ENCODE assay signal across 11 mouse cellular contexts in the genomic region with DNA sequence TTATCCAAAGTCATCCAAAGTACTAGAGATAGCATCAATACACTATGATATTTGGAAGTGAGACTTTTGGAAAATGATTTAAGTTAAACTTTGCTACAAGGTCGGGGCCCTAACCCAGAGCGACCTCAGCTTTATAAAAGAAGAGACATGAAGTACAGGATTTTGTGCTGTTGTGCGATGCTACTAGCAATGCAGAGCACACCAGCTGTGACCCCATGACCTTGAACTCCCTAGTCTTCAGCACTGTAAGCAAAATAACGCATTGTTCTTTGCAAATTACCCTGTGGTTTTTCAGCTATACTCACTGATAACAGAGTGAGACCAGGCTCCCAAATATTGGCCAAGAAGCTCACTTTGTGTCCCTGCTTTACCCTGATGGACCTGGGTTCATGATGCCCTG.
"Had no signal": no experiment of that assay in that cellular context is flagged by ENCODE, and none has a peak within 500 bp of the region (broad histone marks: within the 10 kb centered on the region; RNA-seq: fewer than 3 reads in every experiment).

No protein-coding gene starts in this region.

- H3K4me3 ChIP-seq: layer of hippocampus, adult 2 months; limb, embryonic 12.5 days; liver, embryonic 13.5 days; lung, embryonic 15.5 days; midbrain, embryonic 12.5 days had no signal

- DNase-seq: liver; liver, embryonic 13.5 days; liver, postnatal 0 days; lung, postnatal 14 days; right cerebral cortex, postnatal 14 days; thymus, adult 18-20 months; thymus, postnatal 14 days had no signal

- ATAC-seq: liver, postnatal 0 days had no signal

- H3K36me3 ChIP-seq: limb, embryonic 12.5 days; liver, embryonic 13.5 days; lung, embryonic 15.5 days; midbrain, embryonic 12.5 days had no signal

- H3K27ac ChIP-seq: layer of hippocampus, adult 2 months; limb, embryonic 12.5 days; liver, embryonic 13.5 days; lung, embryonic 15.5 days; midbrain, embryonic 12.5 days had no signal

- H3K9me3 ChIP-seq: limb, embryonic 12.5 days; liver, embryonic 13.5 days; lung, embryonic 15.5 days; midbrain, embryonic 12.5 days had no signal

- H3K9ac ChIP-seq: limb, embryonic 12.5 days; liver, embryonic 13.5 days; liver, postnatal 0 days; lung, embryonic 15.5 days; midbrain, embryonic 12.5 days had no signal

- H3K27me3 ChIP-seq: limb, embryonic 12.5 days; liver, embryonic 13.5 days; lung, embryonic 15.5 days; midbrain, embryonic 12.5 days had no signal

- H3K4me1 ChIP-seq: limb, embryonic 12.5 days; liver, embryonic 13.5 days; lung, embryonic 15.5 days; midbrain, embryonic 12.5 days had no signal

- H3K4me2 ChIP-seq: limb, embryonic 12.5 days; liver, embryonic 13.5 days; lung, embryonic 15.5 days; midbrain, embryonic 12.5 days had no signal
